Mouse (Mus musculus): Measurements from ENCODE around the gene Ccdc30. TPM values are rescaled to one million over a fixed set of nuclear protein-coding genes. Genes with fewer than 3 reads are reported as not detected.
A peak's percentile ranks its signal among the peaks of the same experiment; 100 is the strongest.

The Ccdc30 gene
- total RNA-seq, 2 experiments from 2014 or later: not detected

- peak overlapping the region; percentile 87 for H3K4me3 ChIP-seq
- no peak for DNase-seq
- peak overlapping the region; percentile 90 for H3K27ac ChIP-seq
- intact Hi-C loops (cut with DNase I): loop anchor here (2.0 kb wide), 1 partner anchor 26 kb away; the partner anchor contains the start of gene Ybx1
- no peak for TF ChIP-seq CTCF (IDR thresholded peaks at IDR 0.05)
Observed at GRCm38 (mm10) chr4:119320896-119321550, 94.3 kb downstream of the Ccdc30 start.

- peak; percentile 97 for DNase-seq
- Histone ChIP-seq H3K4me3 (peak within 1 kb of the TSS; percentile 87), H3K27ac (peak within 1 kb of the TSS; percentile 90)
- intact Hi-C loops (cut with DNase I): loop anchor here (2.0 kb wide), 1 partner anchor 25 kb away; the partner anchor contains the start of gene Ybx1
- TF ChIP-seq CTCF (IDR thresholded peaks at IDR 0.05): no peak
Observed at GRCm38 (mm10) chr4:119320131-119320830, 95.0 kb downstream of the Ccdc30 start, which contains the start of gene Ppih. TSS of gene Ppih (minus strand) at chr4:119320546.

- no peak for TF ChIP-seq CTCF (IDR thresholded peaks at IDR 0.05)
- Histone ChIP-seq H3K4me3 (no peak overlapping the region), H3K27ac (no peak overlapping the region)
- intact Hi-C loops (cut with DNase I): no loop called here
- no peak for DNase-seq
Observed at GRCm38 (mm10) chr4:119313756-119314155, 101.6 kb downstream of the Ccdc30 start.

GRCm38 (mm10) chr4:119305418-119305817, 109.9 kb downstream of the Ccdc30 start:
- no peak for DNase-seq
- intact Hi-C loops (cut with DNase I): no loop called here
- H3K4me3 ChIP-seq: no peak overlapping the region
- TF ChIP-seq CTCF (IDR thresholded peaks at IDR 0.05): no peak
- no peak overlapping the region for H3K27ac ChIP-seq

- Histone ChIP-seq H3K4me3 (no peak overlapping the region), H3K27ac (no peak overlapping the region)
- intact Hi-C loops (cut with DNase I): no loop called here
- no peak for TF ChIP-seq CTCF (IDR thresholded peaks at IDR 0.05)
- no peak for DNase-seq
Observed at GRCm38 (mm10) chr4:119303291-119303690, 112.0 kb downstream of the Ccdc30 start.

GRCm38 (mm10) chr4:119301777-119302176, 113.5 kb downstream of the Ccdc30 start:
- intact Hi-C loops (cut with DNase I): no loop called here
- DNase-seq: no peak
- no peak overlapping the region for H3K4me3 ChIP-seq
- TF ChIP-seq CTCF (IDR thresholded peaks at IDR 0.05): no peak
- no peak overlapping the region for H3K27ac ChIP-seq

- no peak overlapping the region for H3K27ac ChIP-seq
- intact Hi-C loops (cut with DNase I): no loop called here
- TF ChIP-seq CTCF (IDR thresholded peaks at IDR 0.05): no peak
Observed at GRCm38 (mm10) chr4:119300761-119301160, 114.6 kb downstream of the Ccdc30 start.

GRCm38 (mm10) chr4:119297361-119297760, 118.0 kb downstream of the Ccdc30 start:
- DNase-seq: no peak
- intact Hi-C loops (cut with DNase I): no loop called here
- Histone ChIP-seq H3K27ac (no peak overlapping the region), H3K4me3 (no peak overlapping the region)
- TF ChIP-seq CTCF (IDR thresholded peaks at IDR 0.05): no peak

More at GRCm38 (mm10) chr4:119300761-119301160, 114.6 kb downstream of the Ccdc30 start:
- no peak overlapping the region for H3K4me3 ChIP-seq
- no peak for DNase-seq

GRCm38 (mm10) chr4:119295134-119295453, 120.2 kb downstream of the Ccdc30 start:
- TF ChIP-seq CTCF (IDR thresholded peaks at IDR 0.05): no peak
- intact Hi-C loops (cut with DNase I): loop anchor here (2.0 kb wide), 1 partner anchor 26 kb away; the partner anchor contains the start of gene Ppih
- DNase-seq: no peak

GRCm38 (mm10) chr4:119294415-119295133, 120.7 kb downstream of the Ccdc30 start, which contains the start of gene Ybx1:
TSS of gene Ybx1 (minus strand) at chr4:119294604.
- H3K27ac ChIP-seq: peak within 1 kb of the TSS; percentile 97
- peak within 1 kb of the TSS; percentile 96 for H3K4me3 ChIP-seq
- intact Hi-C loops (cut with DNase I): loop anchor here (2.0 to 5.0 kb wide), 2 partner anchors 26 to 47 kb away; partner anchors contain the start of gene Ppih
- peak; percentile 100 for DNase-seq
- no peak for TF ChIP-seq CTCF (IDR thresholded peaks at IDR 0.05)

More at GRCm38 (mm10) chr4:119295134-119295453, 120.2 kb downstream of the Ccdc30 start:
- Histone ChIP-seq H3K4me3 (peak overlapping the region; percentile 96), H3K27ac (peak overlapping the region; percentile 97)

GRCm38 (mm10) chr4:119293574-119294258, 121.6 kb downstream of the Ccdc30 start:
- Histone ChIP-seq H3K4me3 (peak overlapping the region; percentile 96), H3K27ac (peak overlapping the region; percentile 97)
- intact Hi-C loops (cut with DNase I): loop anchor here (2.0 to 5.0 kb wide), 2 partner anchors 27 to 46 kb away; partner anchors contain the start of gene Ppih
- TF ChIP-seq CTCF (IDR thresholded peaks at IDR 0.05): no peak
- DNase-seq: peak; percentile 28
